Mouse (Mus musculus) CD4-positive, CD25-positive, alpha-beta regulatory T cell (primary cell): ENCODE results near the gene Il1rl1. TPM values are rescaled to one million over a fixed set of nuclear protein-coding genes. Genes with fewer than 3 reads are reported as not detected.

ENCODE experiments used
- polyA plus RNA-seq: library from polyadenylated mRNA; unstranded; fragments of 100-300 nt; shearing (Covaris generic); gene quantifications from one replicate; pipeline ENCODE4 v1.2.1, GENCODE M21; 2017

Gene Il1rl1
- 13.1 TPM for polyA plus RNA-seq

DNA sequence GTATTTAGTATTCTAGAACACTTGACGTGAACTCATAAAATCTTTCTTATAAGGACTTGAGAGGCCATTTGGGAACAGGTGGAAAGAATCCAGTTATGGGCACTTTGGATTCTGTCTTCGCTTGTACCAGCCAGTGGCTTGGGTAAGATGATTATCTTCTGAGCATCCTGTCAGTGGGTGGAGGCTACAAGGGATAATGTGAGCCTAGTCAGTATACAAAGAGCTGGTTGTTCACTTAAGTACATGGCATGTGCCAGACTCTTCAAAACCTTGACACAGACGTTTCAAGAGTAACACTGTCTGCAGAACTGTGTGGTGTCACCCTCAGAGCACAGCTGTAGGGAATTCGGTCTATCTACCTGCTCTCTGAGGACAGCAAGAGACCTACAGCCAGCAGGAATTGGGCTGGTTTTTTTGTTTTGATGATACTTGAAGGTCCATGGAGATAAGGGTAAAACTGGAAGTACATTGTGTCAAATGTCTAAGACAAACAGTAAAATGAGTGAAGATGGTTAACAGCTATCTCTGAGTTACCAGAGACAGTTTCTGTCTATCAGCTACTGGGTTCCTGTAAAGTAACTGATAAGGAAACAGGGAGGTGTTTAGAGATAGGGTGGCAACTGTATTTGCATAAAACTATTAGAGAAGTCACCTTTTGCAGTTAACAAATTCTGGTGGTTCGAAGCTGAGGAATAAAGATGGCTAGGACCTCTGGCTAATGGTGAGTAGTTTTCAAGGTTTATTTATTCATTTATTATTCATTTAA, at the start of gene Il1rl1:
Gene Il1rl1 (plus strand): TSS at position 661 of the 766 bp plus-strand sequence.

DNA sequence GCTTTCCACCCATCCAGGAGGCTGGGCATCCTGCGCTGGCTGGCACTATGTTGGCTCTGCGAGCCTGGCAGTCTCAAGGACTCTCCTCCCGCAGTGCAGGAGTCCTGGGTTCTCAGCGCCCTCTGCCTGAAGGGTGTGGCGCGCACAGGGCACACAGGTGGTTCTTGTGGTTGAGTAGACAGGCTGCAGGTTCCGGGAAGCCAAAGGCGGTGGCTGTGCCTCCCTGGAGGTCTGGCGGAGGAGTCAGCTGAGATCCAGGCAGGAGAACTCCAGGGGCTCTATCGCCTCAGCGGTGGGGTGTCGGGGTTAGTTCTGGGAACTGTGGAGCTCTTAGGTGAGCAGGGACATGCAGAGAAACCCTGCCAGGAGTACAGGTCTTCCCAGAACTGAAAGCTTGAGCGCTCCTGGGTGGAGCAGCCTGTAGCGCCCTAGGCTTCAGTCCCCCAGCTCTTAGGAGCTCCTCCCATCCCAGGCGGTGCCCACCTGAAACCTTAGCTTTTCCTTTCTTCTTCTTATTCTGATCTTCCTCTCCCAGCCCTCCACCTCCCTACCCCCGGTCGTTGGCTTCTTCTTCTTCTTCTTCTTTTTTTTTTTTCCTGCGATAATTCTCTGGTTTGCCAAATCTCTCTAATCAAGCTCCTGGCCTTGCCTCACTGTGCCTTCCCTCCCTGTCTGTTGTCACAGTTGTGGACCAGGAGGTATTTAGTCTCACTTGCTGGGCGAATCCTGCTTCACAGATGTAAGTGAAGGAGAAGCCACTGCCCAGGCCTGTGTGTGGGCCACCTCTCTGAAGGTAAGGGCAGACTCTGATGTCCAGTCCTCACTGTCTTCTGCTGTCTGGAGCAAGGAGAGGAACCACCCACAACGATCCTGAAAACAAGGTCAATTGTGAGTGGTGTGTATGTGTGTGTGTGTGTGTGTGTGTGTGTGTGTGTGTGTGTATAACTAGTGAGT, 36.4 kb downstream of the Il1rl1 start, which contains the start of gene Il18r1:
Gene Il18r1 (plus strand): TSS at position 76 of the 954 bp plus-strand sequence.

Other genes starting within 250 kb of the Il1rl1 start
- 0.29 TPM for gene Il1r1, start 204.5 kb upstream of the Il1rl1 start, polyA plus RNA-seq
- 3.0 TPM for gene Il1rl2, start 105.0 kb upstream of the Il1rl1 start, polyA plus RNA-seq
- 21.9 TPM for gene Il18r1, start 36.0 kb downstream of the Il1rl1 start, polyA plus RNA-seq
- 3.6 TPM for gene Il18rap, start 85.8 kb downstream of the Il1rl1 start, polyA plus RNA-seq
- gene Slc9a4, start 150.5 kb downstream of the Il1rl1 start, polyA plus RNA-seq: not detected